Mouse (Mus musculus) ES-Bruce4 (cell line): Measurements from ENCODE around the gene Lipc.

ENCODE experiments used
- CTCF ChIP-seq: IDR thresholded peaks from one replicate; pipeline ENCODE4 v1.8.1; 2011; ENCODE audit warnings: low read depth, low read length
- EP300 ChIP-seq: IDR thresholded peaks from 2 replicates; pipeline ENCODE4 v1.6.1; 2011; ENCODE audit warnings: low read depth, low read length; ENCODE audit not compliant: insufficient read depth
- POLR2A ChIP-seq: IDR thresholded peaks from one replicate; pipeline ENCODE4 v1.8.1; 2011; ENCODE audit warnings: low read length; ENCODE audit not compliant: insufficient read depth

- TF ChIP-seq POLR2A (no peak), CTCF (no peak), EP300 (no peak)
Observed at GRCm38 (mm10) chr9:70816701-70817305, 135.2 kb downstream of the Lipc start.
